Comparison of ENCODE assay signal across 8 mouse cellular contexts in genomic region chr17:37002364-37003330, GRCm38 (mm10). TPM values are rescaled to one million over a fixed set of nuclear protein-coding genes. Genes with fewer than 3 reads are reported as not detected.
A peak's percentile ranks its signal among the peaks of the same experiment; 100 is the strongest.
DNase-seq lines count a peak whose midpoint lies in the region; ATAC-seq and TF ChIP-seq lines count a peak whose summit lies in the region.

No protein-coding gene starts in this region.

- peaks cover 23% of the 10 kb centered on the region for H3K4me1 ChIP-seq in forebrain, embryonic 10.5 days
- no peaks in the 10 kb centered on the region for H3K4me1 ChIP-seq in stomach, embryonic 16.5 days (ENCODE audit: control insufficient read depth, insufficient read depth, low read length)

- peak overlapping the region; percentile 97 for H3K27ac ChIP-seq in forebrain, embryonic 10.5 days
- peak overlapping the region; percentile 83 for H3K27ac ChIP-seq in stomach, embryonic 16.5 days (ENCODE audit: low read length)

- DNase-seq in CD4-positive, CD25-positive, alpha-beta regulatory T cell, adult 2 months (ENCODE audit: low read depth, low spot score), result peak; percentile 11
- peak; percentile 95 for DNase-seq in brain, embryonic 14.5 days (ENCODE audit: low read depth)
- DNase-seq in forebrain, embryonic 10.5 days (ENCODE audit: extremely low spot score, low spot score), result peak; percentile 73
- DNase-seq in heart, postnatal 4 days, result peak; percentile 66
- DNase-seq in left cerebral cortex, postnatal 25 days (ENCODE audit: low spot score in 2 of 2), result peak; percentile 31 to 40

- H3K27me3 ChIP-seq in forebrain, embryonic 10.5 days (ENCODE audit: poor library complexity, severe bottlenecking), result no peaks in the 10 kb centered on the region
- H3K27me3 ChIP-seq in stomach, embryonic 16.5 days (ENCODE audit: control insufficient read depth, insufficient read depth, low read length), result no peaks in the 10 kb centered on the region

- TF ChIP-seq POLR2A in brain, embryonic 14.5 days (IDR thresholded peaks at IDR 0.05; ENCODE audit: borderline replicate concordance, extremely low read depth, insufficient read depth, insufficient read length, poor library complexity, severe bottlenecking), result peak; percentile 43; the same call in 1 of the 2 replicates

- peaks cover 34% of the 10 kb centered on the region for H3K36me3 ChIP-seq in forebrain, embryonic 10.5 days (replicated peaks)
- no peaks in the 10 kb centered on the region for H3K36me3 ChIP-seq in stomach, embryonic 16.5 days (ENCODE audit: control insufficient read depth, insufficient read depth, low read length)

- ATAC-seq in CD4-positive, CD25-positive, alpha-beta regulatory T cell, adult 4 months, result no peak
- ATAC-seq in megakaryocyte-erythroid progenitor cell, adult 5-6 weeks (replicated peaks; ENCODE audit: low FRiP score, low TSS enrichment, poor library complexity, severe bottlenecking), result peak; percentile 67
- peak; percentile 90 for ATAC-seq in stomach, embryonic 16.5 days (ENCODE audit: insufficient read depth, low FRiP score)

- peak overlapping the region; percentile 80 for H3K4me3 ChIP-seq in forebrain, embryonic 10.5 days
- H3K4me3 ChIP-seq in stomach, embryonic 16.5 days (replicated peaks; ENCODE audit: low read length), result peak overlapping the region; percentile 74

- under 1% methylated on average over 49 of the region's 49 CpGs for WGBS in forebrain, embryonic 10.5 days
- WGBS in stomach, embryonic 16.5 days, result under 1% methylated on average over 49 of the region's 49 CpGs

- peak overlapping the region; percentile 94 for H3K9ac ChIP-seq in stomach, embryonic 16.5 days (ENCODE audit: low read length)

- intact Hi-C loops in left cerebral cortex, postnatal 25 days (cut with DNase I), result no loop called here

- H3K4me2 ChIP-seq in stomach, embryonic 16.5 days (ENCODE audit: low read depth, low read length), result peak overlapping the region; percentile 90

- TF ChIP-seq CTCF in brain, embryonic 14.5 days (IDR thresholded peaks at IDR 0.05; ENCODE audit: borderline replicate concordance, extremely low read depth, insufficient read depth, insufficient read length), result no peak

- H3K9me3 ChIP-seq in forebrain, embryonic 10.5 days, result no peaks in the 10 kb centered on the region
- H3K9me3 ChIP-seq in stomach, embryonic 16.5 days (replicated peaks; ENCODE audit: control insufficient read depth, low read length), result no peaks in the 10 kb centered on the region

RNA-seq across cellular contexts. Expression of gene Zfp57, which starts 1.7 kb away (rescaled TPM):
- not detected for polyA plus RNA-seq in CD4-positive, CD25-positive, alpha-beta regulatory T cell, adult 4 months (2017; shearing (Covaris generic))
- 352 and 386 TPM in 2 replicates for polyA plus RNA-seq in brain, embryonic 14.5 days (2012; rRNA removed)
- 78.5 and 81.0 TPM in 2 replicates for polyA plus RNA-seq in forebrain, embryonic 10.5 days (2016; fragmentation: Nextera tagmentation; extraction: Ambion mirVana)
- total RNA-seq in heart, postnatal 4 days (2021), result 10 to 100 TPM in 1 of 2 experiments, 1 to 10 TPM in 1; 9.7 to 14.5 TPM
- 10 to 100 TPM; 14.5 to 17.6 TPM for total RNA-seq in left cerebral cortex, postnatal 25 days (2021)
- 0.87 TPM in 1 of 2 replicates, not detected in the other for total RNA-seq in megakaryocyte-erythroid progenitor cell, adult 5-6 weeks (2014; fragmentation: Nextera tagmentation)
- 0.08 TPM in 1 of 2 replicates, not detected in the other for total RNA-seq in megakaryocyte-erythroid progenitor cell, adult 5-6 weeks (2017)
- 40.9 and 50.3 TPM in 2 replicates for polyA plus RNA-seq in stomach, embryonic 16.5 days (2015; fragmentation: Nextera tagmentation; extraction: Ambion mirVana)

RNA-seq across cellular contexts. Expression of gene H2-M5, which starts 13.3 kb away (rescaled TPM):
- not detected for polyA plus RNA-seq in CD4-positive, CD25-positive, alpha-beta regulatory T cell, adult 4 months (2017; shearing (Covaris generic))
- 13.4 and 16.0 TPM in 2 replicates for polyA plus RNA-seq in brain, embryonic 14.5 days (2012; rRNA removed)
- 0.74 and 0.94 TPM in 2 replicates for polyA plus RNA-seq in forebrain, embryonic 10.5 days (2016; fragmentation: Nextera tagmentation; extraction: Ambion mirVana)
- under 1 TPM; 0.29 to 0.43 TPM for total RNA-seq in heart, postnatal 4 days (2021)
- 1 to 10 TPM; 1.6 to 1.7 TPM for total RNA-seq in left cerebral cortex, postnatal 25 days (2021)
- total RNA-seq in megakaryocyte-erythroid progenitor cell, adult 5-6 weeks (2014; fragmentation: Nextera tagmentation), result not detected in 2 replicates
- total RNA-seq in megakaryocyte-erythroid progenitor cell, adult 5-6 weeks (2017), result not detected in 2 replicates
- 0.35 and 0.43 TPM in 2 replicates for polyA plus RNA-seq in stomach, embryonic 16.5 days (2015; fragmentation: Nextera tagmentation; extraction: Ambion mirVana)

RNA-seq across cellular contexts. Expression of gene Mog, which starts 20.6 kb away (rescaled TPM):
- not detected for polyA plus RNA-seq in CD4-positive, CD25-positive, alpha-beta regulatory T cell, adult 4 months (2017; shearing (Covaris generic))
- not detected in 2 replicates for polyA plus RNA-seq in brain, embryonic 14.5 days (2012; rRNA removed)
- 0.16 and 0.30 TPM in 2 replicates for polyA plus RNA-seq in forebrain, embryonic 10.5 days (2016; fragmentation: Nextera tagmentation; extraction: Ambion mirVana)
- not detected for total RNA-seq in heart, postnatal 4 days (2021)
- 10 to 100 TPM; 51.6 to 68.2 TPM for total RNA-seq in left cerebral cortex, postnatal 25 days (2021)
- total RNA-seq in megakaryocyte-erythroid progenitor cell, adult 5-6 weeks (2014; fragmentation: Nextera tagmentation), result not detected in 2 replicates
- total RNA-seq in megakaryocyte-erythroid progenitor cell, adult 5-6 weeks (2017), result not detected in 2 replicates
- 0.21 TPM in 1 of 2 replicates, not detected in the other for polyA plus RNA-seq in stomach, embryonic 16.5 days (2015; fragmentation: Nextera tagmentation; extraction: Ambion mirVana)

RNA-seq across cellular contexts. Expression of gene 2410137M14Rik, which starts 21.6 kb away (rescaled TPM):
- not detected for polyA plus RNA-seq in CD4-positive, CD25-positive, alpha-beta regulatory T cell, adult 4 months (2017; shearing (Covaris generic))
- 1.5 and 1.6 TPM in 2 replicates for polyA plus RNA-seq in brain, embryonic 14.5 days (2012; rRNA removed)
- not detected in 2 replicates for polyA plus RNA-seq in forebrain, embryonic 10.5 days (2016; fragmentation: Nextera tagmentation; extraction: Ambion mirVana)
- not detected for total RNA-seq in heart, postnatal 4 days (2021)
- under 1 TPM in 1 of 2 experiments, not detected in 1; 0.66 TPM for total RNA-seq in left cerebral cortex, postnatal 25 days (2021)
- total RNA-seq in megakaryocyte-erythroid progenitor cell, adult 5-6 weeks (2014; fragmentation: Nextera tagmentation), result not detected in 2 replicates
- not detected in 2 replicates for total RNA-seq in megakaryocyte-erythroid progenitor cell, adult 5-6 weeks (2017)
- polyA plus RNA-seq in stomach, embryonic 16.5 days (2015; fragmentation: Nextera tagmentation; extraction: Ambion mirVana), result not detected in 2 replicates

RNA-seq across cellular contexts. Expression of gene Gabbr1, which starts 43.1 kb away (rescaled TPM):
- 1 to 10 TPM; 4.7 to 8.6 TPM for polyA plus RNA-seq in CD4-positive, CD25-positive, alpha-beta regulatory T cell, adult 4 months (2017; shearing (Covaris generic))
- 238 and 282 TPM in 2 replicates for polyA plus RNA-seq in brain, embryonic 14.5 days (2012; rRNA removed)
- polyA plus RNA-seq in forebrain, embryonic 10.5 days (2016; fragmentation: Nextera tagmentation; extraction: Ambion mirVana), result 8.0 and 8.4 TPM in 2 replicates
- total RNA-seq in heart, postnatal 4 days (2021), result 10 to 100 TPM; 21.6 to 22.4 TPM
- 100 to 1,000 TPM; 670 to 698 TPM for total RNA-seq in left cerebral cortex, postnatal 25 days (2021)
- total RNA-seq in megakaryocyte-erythroid progenitor cell, adult 5-6 weeks (2014; fragmentation: Nextera tagmentation), result 9.1 and 11.1 TPM in 2 replicates
- 0.91 and 0.99 TPM in 2 replicates for total RNA-seq in megakaryocyte-erythroid progenitor cell, adult 5-6 weeks (2017)
- polyA plus RNA-seq in stomach, embryonic 16.5 days (2015; fragmentation: Nextera tagmentation; extraction: Ambion mirVana), result 7.2 and 7.5 TPM in 2 replicates

Comparison
In these comparisons a context has a peak if more than half of its experiments do, and no peak if none do; other contexts are left out.
1. DNase-seq: peak in every context shown above with its lines; median percentile 95 in brain, embryonic 14.5 days; 73 in forebrain, embryonic 10.5 days; 66 in heart, postnatal 4 days; 36 in left cerebral cortex, postnatal 25 days; 11 in CD4-positive, CD25-positive, alpha-beta regulatory T cell, adult 2 months.
2. RNA of gene Zfp57, which starts 1.7 kb away (polyA plus RNA-seq): 352 to 386 TPM in brain, embryonic 14.5 days, 78.5 to 81.0 TPM in forebrain, embryonic 10.5 days and 40.9 to 50.3 TPM in stomach, embryonic 16.5 days; not detected in CD4-positive, CD25-positive, alpha-beta regulatory T cell, adult 4 months; every median in the first group is over 10 times any median in the second.